Mouse (Mus musculus) olfactory bulb, adult 2 months (tissue): ENCODE measurements around the gene Ttll11. TPM values are rescaled to one million over a fixed set of nuclear protein-coding genes. Genes with fewer than 3 reads are reported as not detected.

Source experiments
- H3K27ac ChIP-seq: fragments of 200-500 bp; 2 replicates; pipeline ENCODE4 v1.5.1; 2012; ENCODE audit warnings: low read depth, low read length; ENCODE audit not compliant: insufficient read depth
- H3K4me1 ChIP-seq: fragments of 200-500 bp; 2 replicates; pipeline ENCODE4 v1.6.1; 2012; ENCODE audit warnings: low read length; ENCODE audit not compliant: control insufficient read depth, insufficient read depth
- H3K4me3 ChIP-seq: fragments of 200-500 bp; 2 replicates; pipeline ENCODE4 v1.5.1; 2012; ENCODE audit warnings: mild to moderate bottlenecking, low read depth, low read length, moderate library complexity; ENCODE audit not compliant: insufficient read depth
- CTCF ChIP-seq: fragments of 200-500 bp; IDR thresholded peaks from 2 replicates; pipeline ENCODE4 v1.5.1; 2012; ENCODE audit warnings: low read depth, mild to moderate bottlenecking, low read length, moderate library complexity; ENCODE audit not compliant: insufficient read depth
- POLR2A ChIP-seq: fragments of 200-500 bp; IDR thresholded peaks from 2 replicates; pipeline ENCODE4 v1.6.1; 2012; ENCODE audit warnings: mild to moderate bottlenecking, low read depth, low read length, moderate library complexity; ENCODE audit not compliant: insufficient read depth
- WGBS: fragments of 180-500 bp; shearing (Covaris S2); methylation state at CpG from one replicate; pipeline ENCODE4 v1.1.7; 2018; 5-methylcytosine and 5-hydroxymethylcytosine counted together
- polyA plus RNA-seq: library from polyadenylated mRNA; stranded (reverse); fragments of >200 nt; gene quantifications from 2 replicates; pipeline ENCODE4 v1.2.4, GENCODE M21; 2012; ENCODE audit warnings: low replicate concordance; ENCODE audit not compliant: missing spikeins, insufficient read depth, insufficient read length

The Ttll11 gene
- polyA plus RNA-seq, 1 experiment, result not detected

DNA sequence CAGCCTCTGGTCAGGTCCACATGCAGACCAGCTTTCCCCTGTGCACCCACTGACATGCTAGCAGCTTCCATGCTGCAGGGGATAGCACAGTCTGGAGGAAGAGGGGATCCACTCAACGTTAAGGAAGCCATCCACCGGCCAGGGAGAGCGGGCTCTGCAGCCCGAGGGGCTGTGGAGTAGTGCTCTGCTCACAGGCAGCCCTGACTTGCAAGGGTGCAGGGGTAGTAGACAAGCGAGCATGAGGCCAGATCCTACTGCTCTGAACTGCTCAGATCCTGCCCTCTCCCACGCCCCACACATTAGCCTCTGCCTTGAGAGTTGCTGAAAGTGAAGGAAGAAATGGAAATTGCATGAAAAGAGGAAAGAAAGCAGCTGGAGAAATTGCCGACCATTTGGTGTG, 99.4 kb downstream of the Ttll11 start:
- 80% methylated on average over 7 of the region's 7 CpGs for WGBS
- Histone ChIP-seq H3K4me3 (no peak overlapping the region), H3K4me1 (peaks cover 22% of the 10 kb centered on the region), H3K27ac (no peak overlapping the region)
- TF ChIP-seq CTCF (no peak), POLR2A (no peak)

DNA sequence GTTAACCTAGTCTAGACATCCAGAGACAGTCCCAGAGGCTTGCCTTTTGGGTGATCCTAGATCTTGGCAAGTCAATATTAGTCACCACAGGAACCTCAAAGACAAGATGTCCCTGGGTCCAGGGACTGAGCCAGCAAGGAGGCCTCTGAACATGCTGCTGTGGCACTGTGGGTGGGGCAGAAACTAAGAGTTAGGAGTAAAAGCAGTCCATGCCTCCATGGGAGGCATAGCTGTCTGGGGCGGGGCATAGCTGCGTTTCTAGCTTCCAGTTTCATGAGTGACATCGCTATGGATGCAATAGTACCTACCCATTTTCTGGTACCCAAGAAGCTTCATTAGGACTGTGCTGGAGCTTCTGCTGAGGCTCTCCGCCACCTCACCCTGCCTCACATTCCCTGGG, 99.8 kb downstream of the Ttll11 start:
- no peak overlapping the region for H3K27ac ChIP-seq
- peaks cover 22% of the 10 kb centered on the region for H3K4me1 ChIP-seq
- no peak overlapping the region for H3K4me3 ChIP-seq
- WGBS, result 88% methylated on average over 4 of the region's 4 CpGs
- TF ChIP-seq POLR2A (no peak), CTCF (no peak)

DNA sequence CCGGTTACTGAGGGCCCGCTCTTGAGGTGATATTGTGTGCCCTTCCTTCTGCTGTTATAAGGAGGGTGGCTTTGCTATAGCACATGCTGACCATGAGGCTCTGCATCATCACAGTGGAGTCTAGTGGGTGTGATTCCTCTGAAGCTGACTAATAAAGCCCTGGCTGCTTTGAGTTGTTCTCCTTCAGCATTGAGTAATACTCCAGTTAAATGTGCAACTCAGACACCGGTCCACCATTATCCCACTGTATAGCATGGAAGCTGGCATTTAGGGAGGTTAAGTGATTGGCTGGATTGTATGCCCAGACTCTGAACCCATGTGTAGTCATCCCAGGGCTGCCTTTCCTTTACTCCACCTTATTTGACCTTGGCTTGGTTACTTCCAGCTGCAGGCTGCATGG, 101.2 kb downstream of the Ttll11 start:
- WGBS, result 98% methylated on average over 3 of the region's 3 CpGs
- no peak for TF ChIP-seq POLR2A
- TF ChIP-seq CTCF, result no peak
- Histone ChIP-seq H3K27ac (no peak overlapping the region), H3K4me3 (no peak overlapping the region), H3K4me1 (peaks cover 22% of the 10 kb centered on the region)

DNA sequence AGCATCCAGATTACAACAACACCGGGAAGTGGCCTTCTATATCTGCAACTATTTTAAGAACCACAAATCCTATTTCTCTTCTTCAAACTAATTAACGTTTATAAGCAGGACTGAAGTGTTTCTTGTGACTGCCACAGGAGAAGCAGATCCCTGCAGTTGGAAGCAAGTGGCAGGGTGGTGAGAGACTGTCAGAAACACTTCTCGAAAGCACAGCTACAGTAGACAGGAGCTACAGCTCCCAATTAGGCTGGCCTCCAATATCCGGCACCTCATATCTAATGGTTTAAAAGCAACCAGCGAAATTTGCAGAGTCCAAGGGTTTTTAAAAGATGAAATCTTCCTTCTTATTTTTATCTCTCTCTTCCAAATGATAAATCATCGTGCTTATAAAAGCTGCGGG, 104.1 kb downstream of the Ttll11 start:
- no peak overlapping the region for H3K27ac ChIP-seq
- TF ChIP-seq CTCF, result no peak
- peaks cover 20% of the 10 kb centered on the region for H3K4me1 ChIP-seq
- 80% methylated on average over 7 of the region's 7 CpGs for WGBS
- H3K4me3 ChIP-seq, result no peak overlapping the region

DNA sequence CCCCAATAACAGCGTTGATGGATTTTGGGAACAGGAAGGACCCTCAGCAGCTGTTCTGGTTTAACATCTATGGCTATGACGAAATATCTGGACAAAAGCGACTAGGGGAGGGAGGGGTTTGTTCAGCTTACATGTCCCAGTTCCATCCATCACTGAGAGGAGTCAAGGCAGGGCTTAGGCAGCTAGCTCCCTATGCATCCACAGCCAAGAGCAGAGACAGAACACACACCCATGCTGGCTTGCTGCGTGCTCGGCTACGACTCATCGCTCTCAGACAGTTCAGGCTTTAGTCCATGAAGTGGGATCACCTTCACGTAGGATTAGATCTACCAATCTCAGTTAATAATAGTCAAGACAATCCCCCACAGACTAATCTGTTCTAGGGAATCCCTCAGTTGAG, 105.3 kb downstream of the Ttll11 start:
- WGBS, result 97% methylated on average over 8 of the region's 8 CpGs
- Histone ChIP-seq H3K27ac (no peak overlapping the region), H3K4me3 (no peak overlapping the region), H3K4me1 (peaks cover 11% of the 10 kb centered on the region; the same call in 1 of the 2 replicates)
- no peak for TF ChIP-seq CTCF
- no peak for TF ChIP-seq POLR2A

DNA sequence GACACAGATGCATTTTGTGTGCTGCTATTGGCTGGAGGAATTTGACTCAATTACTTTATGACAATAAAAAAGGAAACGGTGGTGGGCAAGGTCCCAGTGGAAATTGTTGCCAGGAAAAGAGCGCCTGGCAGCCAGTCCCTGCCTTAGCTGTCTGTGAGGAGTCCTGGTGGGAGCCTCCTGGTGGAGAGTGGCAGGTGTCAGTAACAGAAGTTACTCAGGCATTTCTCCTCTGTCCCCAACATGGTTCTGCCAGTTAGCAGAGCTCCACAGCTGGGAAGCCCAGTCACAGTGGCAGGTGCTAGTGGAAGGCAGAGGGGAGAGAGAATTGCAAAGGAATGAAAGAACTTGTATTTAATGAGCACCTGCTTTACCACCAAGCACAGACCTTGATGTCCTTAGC, 110.5 kb downstream of the Ttll11 start:
- H3K27ac ChIP-seq, result no peak overlapping the region
- no peaks in the 10 kb centered on the region for H3K4me1 ChIP-seq
- WGBS, result 72% methylated on average over 2 of the region's 2 CpGs
- H3K4me3 ChIP-seq, result no peak overlapping the region
- TF ChIP-seq CTCF (no peak), POLR2A (no peak)

DNA sequence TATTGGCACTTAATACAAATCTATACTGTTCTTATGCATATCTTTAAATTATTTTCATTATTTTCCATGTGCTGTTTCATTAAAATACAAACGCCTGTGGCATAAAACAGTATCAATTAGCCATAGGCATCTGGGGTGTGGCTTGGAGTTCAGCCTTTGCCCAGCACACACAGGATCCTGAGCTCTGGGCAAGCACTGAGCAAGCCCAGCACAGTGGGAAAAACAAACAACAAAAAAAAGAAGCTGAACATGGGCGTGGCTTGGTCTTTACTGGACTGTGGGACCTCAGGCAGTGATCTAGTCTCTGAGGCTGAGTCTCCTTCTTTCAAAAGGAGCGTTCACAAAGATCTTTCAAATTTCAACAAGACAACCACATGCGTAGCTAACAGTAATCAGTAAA, 116.4 kb downstream of the Ttll11 start:
- TF ChIP-seq POLR2A (no peak), CTCF (no peak)
- Histone ChIP-seq H3K4me3 (no peak overlapping the region), H3K27ac (no peak overlapping the region), H3K4me1 (peaks cover 7% of the 10 kb centered on the region)
- 86% methylated on average over 4 of the region's 4 CpGs for WGBS

DNA sequence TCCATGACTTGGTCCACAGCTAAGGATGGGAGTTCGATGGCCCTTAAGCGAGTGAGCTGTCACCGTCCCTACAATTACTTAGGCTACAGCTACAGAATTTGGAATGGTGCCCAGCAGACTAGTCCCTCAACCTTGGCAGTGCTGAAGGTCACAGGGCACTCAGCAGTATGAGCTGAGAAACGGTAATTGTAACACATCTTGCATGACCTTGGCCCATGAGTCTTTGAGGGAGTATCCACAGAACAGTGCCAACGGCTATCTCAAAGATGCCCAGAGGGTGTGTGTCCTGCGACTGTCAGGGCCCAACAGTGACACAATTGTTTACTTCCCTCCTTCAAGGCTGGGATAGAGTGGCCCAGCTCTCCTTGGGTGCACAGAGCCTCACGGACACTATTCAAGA, 118.5 kb downstream of the Ttll11 start:
- H3K4me1 ChIP-seq, result peaks cover 7% of the 10 kb centered on the region
- no peak overlapping the region for H3K4me3 ChIP-seq
- no peak overlapping the region for H3K27ac ChIP-seq
- 91% methylated on average over 7 of the region's 7 CpGs for WGBS
- TF ChIP-seq CTCF (no peak), POLR2A (no peak)

DNA sequence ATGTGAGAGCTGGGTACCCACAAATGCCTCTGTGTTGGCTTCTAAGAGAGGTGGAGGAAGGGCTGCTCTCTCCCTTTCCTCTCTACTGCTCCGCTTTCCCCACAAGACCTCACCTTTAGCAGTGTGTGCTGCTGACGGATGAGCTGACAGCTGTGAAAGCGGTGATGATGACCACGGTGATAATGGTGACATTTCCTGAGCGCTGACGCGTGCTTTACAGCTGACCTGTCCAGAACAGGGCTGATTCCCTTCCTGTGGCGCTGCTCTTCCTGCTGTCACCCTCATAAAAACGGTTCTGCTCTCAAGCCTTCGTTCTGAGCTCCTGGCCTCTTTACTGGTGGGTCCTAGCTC, 119.3 kb downstream of the Ttll11 start:
- Histone ChIP-seq H3K4me1 (peaks cover 7% of the 10 kb centered on the region), H3K27ac (no peak overlapping the region), H3K4me3 (no peak overlapping the region)
- WGBS, result 89% methylated on average over 10 of the region's 10 CpGs
- TF ChIP-seq POLR2A (no peak), CTCF (no peak)

DNA sequence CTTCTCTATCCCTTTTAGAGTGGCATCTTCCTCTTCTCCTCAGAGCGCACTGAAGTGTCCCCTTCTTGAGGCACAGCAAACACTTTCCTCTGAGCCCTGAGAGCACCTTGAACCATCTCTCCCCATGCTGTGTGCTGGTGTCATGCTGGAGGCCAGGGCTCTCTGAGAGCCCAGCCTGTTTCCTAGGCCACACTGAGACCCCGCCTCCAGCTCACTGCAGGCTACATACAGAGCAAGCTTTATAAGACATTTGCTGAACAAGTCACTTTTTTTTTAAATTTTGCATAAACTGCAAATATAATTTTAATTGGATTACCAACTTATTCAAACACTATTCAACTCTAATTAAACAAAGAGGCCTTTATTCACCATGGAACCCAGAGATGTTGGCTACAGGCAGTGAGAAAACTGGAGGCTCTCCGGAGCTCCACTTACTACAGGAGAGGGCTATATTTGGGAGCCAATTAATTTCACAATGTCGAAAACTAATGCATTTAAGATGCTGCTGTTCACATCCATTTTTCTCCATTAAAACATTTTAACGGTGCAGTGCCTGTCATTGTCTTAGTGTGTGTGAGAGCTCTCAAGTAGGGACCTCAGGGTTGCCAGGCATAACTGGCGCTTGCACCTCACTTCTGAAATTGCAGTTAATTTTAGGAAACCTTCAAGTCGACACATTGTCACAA, 119.9 kb downstream of the Ttll11 start:
- whole genome bisulfite sequencing, result 75% methylated on average over 7 of the region's 7 CpGs
- H3K4me1 ChIP-seq, result peaks cover 7% of the 10 kb centered on the region
- no peak overlapping the region for H3K27ac ChIP-seq
- H3K4me3 ChIP-seq, result no peak overlapping the region
- TF ChIP-seq CTCF (no peak), POLR2A (no peak)
